Mouse (Mus musculus): ENCODE data around the gene Gm281. TPM values are rescaled to one million over a fixed set of nuclear protein-coding genes. Genes with fewer than 3 reads are reported as not detected.
"Not testable (repeated sequence)": the region's sequence is repeated elsewhere in the genome, so short reads cannot be mapped to it uniquely, and the experiment has no call there.

Gene Gm281
- total and polyA plus RNA-seq, 2 experiments from 2014 or later = not detected

DNA sequence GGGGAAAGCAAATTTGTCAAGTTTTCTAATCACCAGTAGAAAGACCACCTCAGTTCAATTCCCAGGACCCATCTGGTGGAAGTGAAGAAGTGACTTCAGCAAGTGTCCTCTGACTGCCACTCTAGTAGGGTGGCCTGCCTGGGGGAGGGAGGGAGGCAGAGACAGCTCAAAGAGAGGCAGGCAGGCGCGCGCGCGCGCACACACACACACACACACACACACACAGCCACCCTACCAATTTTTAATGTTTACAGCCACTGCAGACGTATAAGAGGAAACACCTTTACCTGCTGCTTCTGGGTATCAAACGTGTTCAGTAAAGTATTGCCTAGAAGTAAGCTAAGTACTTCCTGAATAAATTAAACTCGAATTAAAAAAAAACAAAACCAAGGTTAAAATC lies 45.8 kb upstream of the Gm281 start:
- peak; percentile 47; the same call in 1 of the 2 replicates for ATAC-seq (ENCODE audit: low FRiP score)

DNA sequence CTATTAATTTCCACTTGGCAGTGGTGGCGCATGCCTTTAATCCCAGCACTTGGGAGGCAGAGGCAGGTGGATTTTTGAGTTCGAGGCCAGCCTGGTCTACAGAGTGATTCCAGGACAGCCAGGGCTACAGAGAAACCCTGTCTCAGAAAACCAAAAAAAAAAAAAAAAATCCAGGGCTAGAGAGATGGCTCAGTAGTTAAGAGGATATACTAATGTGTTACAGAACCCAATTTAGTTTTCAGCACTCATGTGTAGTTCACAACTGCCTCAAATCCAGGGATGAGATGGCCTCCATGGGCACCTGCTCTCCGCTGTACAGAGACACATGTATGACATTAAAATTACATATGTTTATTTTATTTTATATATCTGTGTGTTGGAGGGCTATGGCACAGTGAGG lies 37.9 kb upstream of the Gm281 start:
- H3K9ac ChIP-seq (replicated peaks; ENCODE audit: low read length, poor library complexity, severe bottlenecking); H3K4me1 ChIP-seq (ENCODE audit: insufficient read depth, low read length); H3K27me3 ChIP-seq (ENCODE audit: insufficient read depth, low read length); H3K4me2 ChIP-seq (ENCODE audit: low read depth, low read length, poor library complexity, severe bottlenecking); H3K9me3 ChIP-seq (ENCODE audit: low read length); DNase-seq (ENCODE audit: low spot score); ATAC-seq (ENCODE audit: low FRiP score); H3K27ac ChIP-seq (ENCODE audit: low read depth, low read length); H3K4me3 ChIP-seq (ENCODE audit: low read depth, low read length): not testable (repeated sequence)
- WGBS = 97% methylated on average over 3 of the region's 3 CpGs
- H3K36me3 ChIP-seq (ENCODE audit: insufficient read depth, low read length) = peaks cover 26% of the 10 kb centered on the region

More for the DNA sequence above, 45.8 kb upstream of the Gm281 start:
- 0% methylated on average over 9 of the region's 9 CpGs for WGBS
- H3K9ac ChIP-seq (replicated peaks; ENCODE audit: low read length, poor library complexity, severe bottlenecking) = peak overlapping the region; percentile 98
- no peaks in the 10 kb centered on the region for H3K27me3 ChIP-seq (ENCODE audit: insufficient read depth, low read length)
- 0 out of 2 replicates have a peak, but pooled peaks cover 5% of the 10 kb centered on the region for H3K4me1 ChIP-seq (ENCODE audit: insufficient read depth, low read length)
- peak overlapping the region; percentile 91 for H3K4me3 ChIP-seq (ENCODE audit: low read depth, low read length)
- H3K36me3 ChIP-seq (ENCODE audit: insufficient read depth, low read length) = no peaks in the 10 kb centered on the region
- DNase-seq (ENCODE audit: low spot score) = peak; percentile 52
- no peaks in the 10 kb centered on the region for H3K9me3 ChIP-seq (ENCODE audit: low read length)
- no peak for TF ChIP-seq CTCF (IDR thresholded peaks at IDR 0.05)
- peak overlapping the region; percentile 85; the same call in 1 of the 2 replicates for H3K27ac ChIP-seq (ENCODE audit: low read depth, low read length)
- H3K4me2 ChIP-seq (ENCODE audit: low read depth, low read length, poor library complexity, severe bottlenecking) = peak overlapping the region; percentile 75

DNA sequence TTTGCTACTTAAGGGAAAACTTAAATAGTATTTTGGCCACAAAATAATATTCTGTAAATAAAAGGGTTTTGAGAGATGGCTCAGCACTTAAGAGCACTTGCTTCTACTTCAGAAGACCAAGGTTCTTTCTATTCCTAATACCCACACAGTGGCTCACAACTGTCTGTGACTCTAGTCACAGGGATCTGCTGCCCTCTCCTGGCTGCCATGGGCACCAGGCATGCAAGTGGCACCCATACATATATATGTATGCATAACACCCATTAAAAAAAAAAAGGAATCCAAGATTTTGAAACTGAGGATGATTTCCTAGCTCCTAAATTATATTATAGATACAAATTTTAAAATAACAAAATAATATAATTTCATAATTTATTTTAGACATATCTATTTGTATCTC lies 36.1 kb upstream of the Gm281 start:
- Histone ChIP-seq H3K27me3 (ENCODE audit: insufficient read depth, low read length) (no peaks in the 10 kb centered on the region), H3K36me3 (ENCODE audit: insufficient read depth, low read length) (peaks cover 29% of the 10 kb centered on the region), H3K27ac (ENCODE audit: low read depth, low read length) (no peak overlapping the region), H3K4me2 (ENCODE audit: low read depth, low read length, poor library complexity, severe bottlenecking) (no peak overlapping the region), H3K9ac (replicated peaks; ENCODE audit: low read length, poor library complexity, severe bottlenecking) (no peak overlapping the region), H3K4me3 (ENCODE audit: low read depth, low read length) (no peak overlapping the region), H3K4me1 (ENCODE audit: insufficient read depth, low read length) (no peaks in the 10 kb centered on the region), H3K9me3 (ENCODE audit: low read length) (no peaks in the 10 kb centered on the region)
- TF ChIP-seq CTCF (IDR thresholded peaks at IDR 0.05) = peak; percentile 79
- DNase-seq (ENCODE audit: low spot score) (peak; percentile 71), ATAC-seq (ENCODE audit: low FRiP score) (peak; percentile 74; the same call in 1 of the 2 replicates)

DNA sequence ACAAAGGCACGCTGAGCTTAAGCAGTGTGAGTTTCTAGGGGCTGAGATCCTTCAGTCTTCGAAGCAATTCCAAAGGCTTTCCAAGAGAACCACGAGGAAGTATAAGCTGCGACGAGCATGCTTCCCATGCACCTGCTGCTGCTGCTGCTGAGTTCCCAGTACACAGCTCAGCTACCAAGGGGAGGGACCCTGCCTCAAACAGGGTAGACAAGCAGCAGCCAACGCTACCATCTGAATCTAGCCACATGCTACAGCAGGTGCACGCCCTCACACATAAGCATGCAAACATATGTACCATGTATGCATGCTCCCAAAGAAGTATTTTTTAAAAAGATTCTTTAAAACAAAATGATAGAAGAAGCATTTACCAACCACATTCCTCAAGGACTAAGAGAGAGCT lies 34.1 kb upstream of the Gm281 start:
- Histone ChIP-seq H3K4me2 (ENCODE audit: low read depth, low read length, poor library complexity, severe bottlenecking) (no peak overlapping the region), H3K36me3 (ENCODE audit: insufficient read depth, low read length) (peaks cover 29% of the 10 kb centered on the region), H3K9ac (replicated peaks; ENCODE audit: low read length, poor library complexity, severe bottlenecking) (no peak overlapping the region), H3K27ac (ENCODE audit: low read depth, low read length) (no peak overlapping the region), H3K27me3 (ENCODE audit: insufficient read depth, low read length) (no peaks in the 10 kb centered on the region), H3K9me3 (ENCODE audit: low read length) (no peaks in the 10 kb centered on the region), H3K4me3 (ENCODE audit: low read depth, low read length) (no peak overlapping the region), H3K4me1 (ENCODE audit: insufficient read depth, low read length) (no peaks in the 10 kb centered on the region)
- peak; percentile 26; the same call in 1 of the 2 replicates for ATAC-seq (ENCODE audit: low FRiP score)
- 87% methylated on average over 7 of the region's 7 CpGs for WGBS
- no peak for DNase-seq (ENCODE audit: low spot score)
- TF ChIP-seq CTCF (IDR thresholded peaks at IDR 0.05) = no peak

DNA sequence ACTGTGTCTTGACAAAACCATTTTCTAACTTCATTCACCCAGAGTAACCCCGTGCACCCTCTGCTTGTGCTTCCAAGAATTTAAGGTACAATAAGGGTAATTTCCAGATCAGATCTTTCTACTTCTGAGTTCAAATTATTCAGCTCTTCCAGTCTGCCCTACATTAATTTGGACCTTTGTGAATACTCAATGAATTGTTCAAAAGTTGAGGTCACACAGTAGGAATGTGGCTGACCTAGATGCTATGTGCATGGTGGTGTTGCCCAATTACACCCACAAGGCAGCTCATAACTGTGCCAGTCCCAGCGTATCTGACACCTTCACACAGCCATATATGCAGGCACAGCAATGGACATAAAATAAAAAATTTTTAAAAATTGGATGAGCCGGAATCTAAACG lies 30.4 kb upstream of the Gm281 start:
- WGBS = 94% methylated on average over 4 of the region's 4 CpGs
- Histone ChIP-seq H3K27ac (ENCODE audit: low read depth, low read length) (no peak overlapping the region), H3K4me3 (ENCODE audit: low read depth, low read length) (no peak overlapping the region), H3K4me1 (ENCODE audit: insufficient read depth, low read length) (no peaks in the 10 kb centered on the region), H3K9ac (replicated peaks; ENCODE audit: low read length, poor library complexity, severe bottlenecking) (no peak overlapping the region), H3K9me3 (ENCODE audit: low read length) (no peaks in the 10 kb centered on the region), H3K27me3 (ENCODE audit: insufficient read depth, low read length) (no peaks in the 10 kb centered on the region), H3K36me3 (ENCODE audit: insufficient read depth, low read length) (peaks cover 19% of the 10 kb centered on the region), H3K4me2 (ENCODE audit: low read depth, low read length, poor library complexity, severe bottlenecking) (no peak overlapping the region)
- no peak for TF ChIP-seq CTCF (IDR thresholded peaks at IDR 0.05)
- DNase-seq (ENCODE audit: low spot score) (no peak), ATAC-seq (ENCODE audit: low FRiP score) (no peak)

DNA sequence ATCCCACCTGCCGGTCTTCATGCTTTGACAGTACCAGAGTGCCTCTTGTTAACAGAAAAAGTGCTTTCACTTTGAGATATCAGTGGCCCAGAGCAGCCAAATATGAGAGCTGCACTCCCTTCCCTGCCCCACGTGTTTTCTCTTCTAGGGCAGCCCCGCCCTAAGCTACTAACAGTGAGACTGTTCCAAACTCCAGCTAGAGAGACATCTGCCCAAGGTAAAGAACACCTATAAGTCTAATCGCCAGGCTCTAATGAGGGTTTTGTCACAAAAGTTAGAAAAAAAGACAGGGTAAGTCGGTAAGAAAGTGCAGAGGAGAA lies 19.7 kb upstream of the Gm281 start:
- ATAC-seq (ENCODE audit: low FRiP score) = no peak
- Histone ChIP-seq H3K4me1 (ENCODE audit: insufficient read depth, low read length) (no peaks in the 10 kb centered on the region), H3K36me3 (ENCODE audit: insufficient read depth, low read length) (no peaks in the 10 kb centered on the region), H3K9me3 (ENCODE audit: low read length) (no peaks in the 10 kb centered on the region), H3K27ac (ENCODE audit: low read depth, low read length) (no peak overlapping the region), H3K27me3 (ENCODE audit: insufficient read depth, low read length) (no peaks in the 10 kb centered on the region), H3K4me2 (ENCODE audit: low read depth, low read length, poor library complexity, severe bottlenecking) (peak overlapping the region; percentile 58), H3K4me3 (ENCODE audit: low read depth, low read length) (no peak overlapping the region), H3K9ac (replicated peaks; ENCODE audit: low read length, poor library complexity, severe bottlenecking) (no peak overlapping the region)
- no peak for TF ChIP-seq CTCF (IDR thresholded peaks at IDR 0.05)
- 51% methylated on average over 5 of the region's 5 CpGs for WGBS
- DNase-seq (ENCODE audit: low spot score) = no peak
